Mouse (Mus musculus) intestine, postnatal 0 days (tissue): ENCODE measurements around the gene Olfr699. TPM values are rescaled to one million over a fixed set of nuclear protein-coding genes. Genes with fewer than 3 reads are reported as not detected.
"Not testable (repeated sequence)": the region's sequence is repeated elsewhere in the genome, so short reads cannot be mapped to it uniquely, and the experiment has no call there.

ENCODE experiments used
- ATAC-seq: fragments of 200-750 bp; cut with Nextera tagmentation; 2 replicates; pipeline ENCODE4 v1.8.0; 2017; ENCODE audit warnings: mild to moderate bottlenecking, moderate TSS enrichment, moderate library complexity
- H3K27ac ChIP-seq: fragments of 300-500 bp; sonication (generic); 2 replicates; pipeline ENCODE4 v1.5.1; 2014; ENCODE audit warnings: mild to moderate bottlenecking, low read depth, low read length, moderate library complexity
- H3K27me3 ChIP-seq: fragments of 300-500 bp; sonication (generic); replicated peaks from 2 replicates; pipeline ENCODE4 v1.6.1; 2014; ENCODE audit warnings: low read length, mixed read lengths; ENCODE audit not compliant: control insufficient read depth, insufficient read depth
- H3K36me3 ChIP-seq: fragments of 300-500 bp; sonication (generic); 2 replicates; pipeline ENCODE4 v1.6.1; 2014; ENCODE audit warnings: mild to moderate bottlenecking, moderate library complexity; ENCODE audit not compliant: control insufficient read depth, insufficient read depth
- H3K4me1 ChIP-seq: fragments of 300-500 bp; sonication (generic); replicated peaks from 2 replicates; pipeline ENCODE4 v1.6.1; 2014; ENCODE audit warnings: antibody characterized with exemption, low read length, mixed read lengths; ENCODE audit not compliant: control insufficient read depth, insufficient read depth
- H3K4me2 ChIP-seq: fragments of 300-500 bp; sonication (generic); replicated peaks from 2 replicates; pipeline ENCODE4 v1.6.1; 2014; ENCODE audit warnings: low read depth, mild to moderate bottlenecking, moderate library complexity
- H3K4me3 ChIP-seq: fragments of 300-500 bp; sonication (generic); 2 replicates; pipeline ENCODE4 v1.5.1; 2014; ENCODE audit warnings: low read depth, low read length
- H3K9ac ChIP-seq: fragments of 300-500 bp; sonication (generic); 2 replicates; pipeline ENCODE4 v1.6.1; 2014; ENCODE audit warnings: mild to moderate bottlenecking, low read depth, low read length
- H3K9me3 ChIP-seq: fragments of 300-500 bp; sonication (generic); 2 replicates; pipeline ENCODE4 v1.6.1; 2016; ENCODE audit warnings: mixed run types; ENCODE audit not compliant: control insufficient read depth
- CTCF ChIP-seq: sonication (generic); IDR thresholded peaks from 2 replicates; pipeline ENCODE4 v1.5.1; 2016; ENCODE audit warnings: low read depth, mild to moderate bottlenecking, control low read depth, antibody characterized with exemption, moderate library complexity
- WGBS: fragments of 180-500 bp; shearing (Covaris S2); extraction: QIAGEN DNeasy Blood & Tissue Kit; methylation state at CpG from one replicate; pipeline ENCODE4 v1.1.7; 2014; 5-methylcytosine and 5-hydroxymethylcytosine counted together
- polyA plus RNA-seq: library from polyadenylated mRNA; unstranded; fragments of >200 nt; fragmentation: Nextera tagmentation; extraction: Ambion mirVana; gene quantifications from 2 replicates; pipeline ENCODE4 v1.2.1, GENCODE M21; 2015

The Olfr699 gene
- not detected in 2 replicates for polyA plus RNA-seq

DNA sequence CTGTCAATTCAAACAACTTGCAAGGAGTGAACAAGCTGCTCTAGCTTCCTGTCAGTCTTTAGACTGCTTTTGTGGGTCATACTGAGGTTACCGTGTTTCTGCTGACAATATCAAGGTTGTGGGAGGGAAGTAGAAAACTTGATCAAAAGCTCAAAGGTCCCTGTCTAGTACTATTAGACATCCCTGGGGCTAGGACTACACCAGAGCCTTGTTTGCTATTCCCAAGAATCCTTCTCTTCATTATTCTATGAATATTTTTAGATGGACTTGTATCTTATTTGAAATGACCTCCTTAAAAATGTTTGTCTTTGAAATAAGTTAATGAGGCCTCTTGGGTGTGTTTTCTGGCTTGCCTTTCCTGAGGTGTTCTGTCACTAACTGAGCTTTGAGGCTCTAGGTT lies at the start of gene Olfr699:
Gene Olfr699 (minus strand): TSS at position 101 of the 400 bp plus-strand sequence.
- ATAC-seq = no peak
- H3K27ac ChIP-seq = no peak within 1 kb of the TSS
- no peaks in the 10 kb centered on the region for H3K9me3 ChIP-seq
- no peak within 1 kb of the TSS for H3K4me3 ChIP-seq
- TF ChIP-seq CTCF = no peak
- H3K36me3 ChIP-seq = no peaks in the 10 kb centered on the region
- no peaks in the 10 kb centered on the region for H3K4me1 ChIP-seq
- no peak within 1 kb of the TSS for H3K4me2 ChIP-seq
- no peak within 1 kb of the TSS for H3K9ac ChIP-seq
- H3K27me3 ChIP-seq = no peaks in the 10 kb centered on the region
- 72% methylated on average over 1 of the region's 1 CpGs for WGBS

DNA sequence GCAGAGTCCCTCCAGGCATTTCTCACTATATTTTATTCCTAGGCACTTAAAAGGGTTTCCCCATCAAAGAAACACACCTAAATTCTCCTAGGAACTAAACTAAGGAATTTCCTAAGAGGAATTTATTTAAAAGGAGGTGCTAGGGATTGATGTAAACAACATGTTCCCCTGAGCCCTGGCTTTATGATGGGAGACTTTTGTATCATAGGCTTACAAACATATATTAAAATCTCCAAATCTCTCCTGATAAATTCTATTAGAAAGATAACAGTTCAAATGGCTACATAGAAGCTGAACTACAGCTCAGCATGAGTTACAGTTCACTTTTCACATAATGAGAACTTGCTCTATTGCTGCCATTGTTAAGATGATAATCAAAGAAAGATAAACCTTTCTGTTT lies 40.8 kb upstream of the Olfr699 start, which contains the start of gene Olfr702:
Gene Olfr702 (minus strand): TSS at position 101 of the 400 bp plus-strand sequence.
- no peak within 1 kb of the TSS for H3K4me3 ChIP-seq
- TF ChIP-seq CTCF = no peak

DNA sequence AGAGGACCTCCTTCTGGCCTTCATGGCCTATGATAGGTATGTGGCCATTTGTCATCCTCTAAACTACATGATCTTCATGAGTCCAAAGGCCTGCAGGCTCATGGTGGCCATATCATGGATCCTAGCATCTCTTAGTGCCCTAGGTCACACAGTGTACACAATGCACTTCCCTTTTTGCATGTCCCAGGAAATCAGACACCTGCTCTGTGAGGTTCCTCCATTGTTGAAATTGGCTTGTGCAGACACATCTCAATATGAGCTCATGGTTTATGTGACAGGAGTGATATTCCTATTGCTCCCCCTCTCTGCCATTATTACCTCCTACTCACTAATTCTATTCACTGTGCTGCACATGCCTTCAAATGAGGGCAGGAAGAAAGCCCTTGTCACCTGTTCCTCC lies 25.4 kb upstream of the Olfr699 start:
- H3K27me3 ChIP-seq = no peaks in the 10 kb centered on the region
- H3K27ac ChIP-seq = no peak overlapping the region
- no peak for TF ChIP-seq CTCF
- H3K9me3 ChIP-seq = no peaks in the 10 kb centered on the region
- H3K4me3 ChIP-seq = no peak overlapping the region
- H3K36me3 ChIP-seq = no peaks in the 10 kb centered on the region
- H3K9ac ChIP-seq = no peak overlapping the region
- no peak overlapping the region for H3K4me2 ChIP-seq
- no peaks in the 10 kb centered on the region for H3K4me1 ChIP-seq
- ATAC-seq = no peak

More for the DNA sequence above, 40.8 kb upstream of the Olfr699 start, which contains the start of gene Olfr702:
- no peaks in the 10 kb centered on the region for H3K4me1 ChIP-seq
- ATAC-seq = no peak
- no peak within 1 kb of the TSS for H3K4me2 ChIP-seq
- H3K36me3 ChIP-seq = no peaks in the 10 kb centered on the region
- H3K9ac ChIP-seq = no peak within 1 kb of the TSS
- no peak within 1 kb of the TSS for H3K27ac ChIP-seq
- H3K9me3 ChIP-seq = no peaks in the 10 kb centered on the region
- no peaks in the 10 kb centered on the region for H3K27me3 ChIP-seq

DNA sequence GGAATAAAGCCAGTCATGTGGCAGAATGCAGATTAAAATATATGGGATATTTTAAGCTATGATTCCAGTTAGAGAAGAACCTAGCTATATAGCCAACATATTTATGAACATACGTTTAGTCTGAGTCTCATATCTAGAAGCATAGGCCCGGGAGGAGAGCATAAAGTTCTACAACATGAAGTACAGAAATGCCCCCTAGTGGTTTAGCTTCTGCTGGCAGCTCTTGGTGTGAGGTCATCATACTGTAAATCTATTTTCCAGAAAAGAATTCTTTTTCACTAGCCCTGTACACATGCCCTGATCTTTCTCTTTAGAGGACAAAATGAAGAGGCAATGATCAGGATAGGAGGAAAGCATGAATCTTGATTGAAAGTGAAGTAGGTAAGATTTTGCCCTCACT lies 22.8 kb upstream of the Olfr699 start:
- no peaks in the 10 kb centered on the region for H3K27me3 ChIP-seq
- no peaks in the 10 kb centered on the region for H3K36me3 ChIP-seq
- no peak overlapping the region for H3K4me3 ChIP-seq
- peak; percentile 67 for TF ChIP-seq CTCF
- ATAC-seq = no peak
- WGBS = 31% methylated on average over 2 of the region's 2 CpGs
- no peak overlapping the region for H3K9ac ChIP-seq
- no peaks in the 10 kb centered on the region for H3K4me1 ChIP-seq
- no peaks in the 10 kb centered on the region for H3K9me3 ChIP-seq
- H3K4me2 ChIP-seq = no peak overlapping the region
- H3K27ac ChIP-seq = no peak overlapping the region

DNA sequence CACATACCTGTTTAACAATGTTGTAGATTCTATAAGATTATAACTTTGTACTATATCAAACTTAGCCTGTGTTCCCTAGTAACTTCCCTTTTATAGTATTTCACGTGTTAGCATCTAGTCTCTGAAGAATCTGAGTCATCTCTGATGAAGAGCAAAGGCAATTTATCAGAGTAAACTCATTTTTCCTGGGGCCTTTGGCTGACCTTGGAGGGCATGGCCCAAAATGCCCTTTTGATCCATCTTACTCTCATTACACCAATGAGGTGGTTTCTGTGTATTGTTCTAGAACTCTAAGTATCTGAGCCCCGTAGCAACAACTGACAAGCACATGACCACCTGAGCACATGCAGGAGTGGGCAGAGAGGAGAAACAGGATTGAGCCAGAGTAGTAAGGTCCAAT lies 20.8 kb upstream of the Olfr699 start, which contains the start of gene Olfr701:
Gene Olfr701 (plus strand): TSS at position 301 of the 400 bp plus-strand sequence.
- H3K4me3 ChIP-seq = no peak within 1 kb of the TSS
- no peak within 1 kb of the TSS for H3K9ac ChIP-seq
- no peaks in the 10 kb centered on the region for H3K27me3 ChIP-seq
- H3K4me2 ChIP-seq = no peak within 1 kb of the TSS
- H3K9me3 ChIP-seq = no peaks in the 10 kb centered on the region
- no peaks in the 10 kb centered on the region for H3K36me3 ChIP-seq
- H3K4me1 ChIP-seq = no peaks in the 10 kb centered on the region
- WGBS = 60% methylated on average over 2 of the region's 2 CpGs
- TF ChIP-seq CTCF = no peak
- no peak within 1 kb of the TSS for H3K27ac ChIP-seq
- no peak for ATAC-seq

DNA sequence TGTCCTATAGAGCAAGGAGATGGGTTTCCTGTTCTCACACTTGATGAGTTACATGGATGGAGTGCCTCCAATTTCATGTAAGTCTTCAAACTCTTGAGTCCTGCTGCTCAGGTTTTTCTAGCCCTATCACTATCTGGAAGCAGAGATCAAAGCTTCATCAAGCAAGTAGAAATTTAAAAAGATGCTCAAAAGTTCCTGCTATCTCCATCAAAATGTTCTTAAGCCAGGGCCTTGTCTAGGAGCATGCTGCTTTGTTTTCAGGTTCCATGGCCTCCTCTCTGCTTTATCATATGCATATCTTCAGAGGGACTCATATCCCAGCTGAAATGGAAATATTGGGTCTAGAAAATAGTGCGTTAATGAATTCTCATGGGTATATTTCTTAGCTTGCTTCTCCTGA lies 15.7 kb upstream of the Olfr699 start, which contains the start of gene Olfr700:
Gene Olfr700 (minus strand): TSS at position 101 of the 400 bp plus-strand sequence.
- Histone ChIP-seq H3K4me3 (no peak within 1 kb of the TSS), H3K9ac (no peak within 1 kb of the TSS), H3K9me3 (no peaks in the 10 kb centered on the region), H3K36me3 (no peaks in the 10 kb centered on the region), H3K27ac (no peak within 1 kb of the TSS), H3K27me3 (no peaks in the 10 kb centered on the region), H3K4me2 (no peak within 1 kb of the TSS), H3K4me1 (no peaks in the 10 kb centered on the region)
- WGBS = 82% methylated on average over 1 of the region's 1 CpGs
- no peak for ATAC-seq
- no peak for TF ChIP-seq CTCF

DNA sequence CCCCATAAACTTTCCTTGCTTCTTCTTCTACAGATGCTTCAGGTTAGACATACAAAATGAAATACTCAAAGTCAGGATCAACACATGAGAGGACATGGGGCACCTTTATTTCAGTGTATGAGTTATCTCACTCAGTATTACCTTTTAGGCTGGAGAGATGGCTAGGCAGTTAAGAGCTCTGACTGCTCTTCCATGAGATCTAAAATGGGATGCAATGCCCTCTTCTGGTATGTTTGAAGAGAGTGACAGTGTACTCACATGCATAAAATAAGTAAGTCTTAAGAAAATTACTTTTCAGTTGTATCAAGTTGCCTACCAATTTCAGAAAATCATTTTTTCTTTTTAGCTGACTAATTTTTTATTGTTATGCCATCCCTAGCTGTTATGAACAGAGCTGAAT lies 4.7 kb downstream of the Olfr699 start:
- ATAC-seq = no peak
- no peaks in the 10 kb centered on the region for H3K9me3 ChIP-seq
- peak; percentile 29 for TF ChIP-seq CTCF
- no peak overlapping the region for H3K9ac ChIP-seq
- H3K36me3 ChIP-seq = no peaks in the 10 kb centered on the region
- no peaks in the 10 kb centered on the region for H3K4me1 ChIP-seq
- H3K27me3 ChIP-seq = no peaks in the 10 kb centered on the region
- no peak overlapping the region for H3K27ac ChIP-seq
- H3K4me2 ChIP-seq = no peak overlapping the region
- no peak overlapping the region for H3K4me3 ChIP-seq

DNA sequence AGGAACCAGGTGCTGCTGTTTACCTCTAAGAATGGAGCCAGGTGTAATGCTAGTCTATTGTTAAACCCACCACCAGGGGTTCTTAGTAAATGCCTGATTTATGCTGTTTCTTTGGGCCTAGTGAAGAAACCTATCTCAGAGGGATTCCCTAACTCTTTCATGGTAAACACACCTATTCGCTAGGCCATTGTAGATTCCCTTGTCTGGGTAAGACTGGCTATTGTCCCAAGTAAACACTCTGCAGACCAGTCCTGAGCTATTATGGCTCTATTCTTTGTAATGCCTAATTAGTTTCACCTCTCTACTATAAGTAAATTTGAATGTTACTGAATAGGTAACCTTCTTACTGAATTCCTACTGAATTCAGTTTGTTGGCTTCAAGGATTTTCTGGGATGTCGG lies 32.0 kb downstream of the Olfr699 start:
- not testable (repeated sequence) for H3K27ac ChIP-seq, H3K4me3 ChIP-seq, H3K9me3 ChIP-seq, H3K36me3 ChIP-seq, H3K4me1 ChIP-seq, ATAC-seq, H3K27me3 ChIP-seq, H3K9ac ChIP-seq, H3K4me2 ChIP-seq
- 94% methylated on average over 2 of the region's 2 CpGs for WGBS
